Mouse (Mus musculus) embryo, embryonic 11 days (tissue): Measurements from ENCODE around the gene Ldlrad3.

ENCODE experiments used
- DNase-seq: peaks from one replicate; pipeline ENCODE4 v3.0.0-alpha.2; 2015

Gene Ldlrad3

GRCm38 (mm10) chr2:102033818-102034512 is 152.2 kb downstream of the Ldlrad3 start:
- no peak for DNase-seq

GRCm38 (mm10) chr2:102032713-102033343 is 153.4 kb downstream of the Ldlrad3 start:
- DNase-seq = no peak

GRCm38 (mm10) chr2:102030652-102031051 is 155.5 kb downstream of the Ldlrad3 start:
- peak; percentile 83 for DNase-seq

GRCm38 (mm10) chr2:102030152-102030551 is 156.0 kb downstream of the Ldlrad3 start:
- no peak for DNase-seq

- DNase-seq = no peak
Measured at GRCm38 (mm10) chr2:102029682-102030081, 156.5 kb downstream of the Ldlrad3 start.

GRCm38 (mm10) chr2:102027265-102027664 is 158.9 kb downstream of the Ldlrad3 start:
- no peak for DNase-seq

GRCm38 (mm10) chr2:102026156-102026555 is 160.0 kb downstream of the Ldlrad3 start:
- DNase-seq = no peak

GRCm38 (mm10) chr2:102024483-102024882 is 161.7 kb downstream of the Ldlrad3 start:
- no peak for DNase-seq

GRCm38 (mm10) chr2:102021371-102022084 is 164.7 kb downstream of the Ldlrad3 start:
- no peak for DNase-seq

GRCm38 (mm10) chr2:102020546-102020945 is 165.6 kb downstream of the Ldlrad3 start:
- DNase-seq = no peak

GRCm38 (mm10) chr2:102014538-102015113 is 171.6 kb downstream of the Ldlrad3 start:
- DNase-seq = no peak

GRCm38 (mm10) chr2:102011311-102011975 is 174.7 kb downstream of the Ldlrad3 start:
- no peak for DNase-seq

GRCm38 (mm10) chr2:102009766-102010265 is 176.4 kb downstream of the Ldlrad3 start:
- DNase-seq = no peak

- DNase-seq = peak; percentile 56
Measured at GRCm38 (mm10) chr2:102006143-102006542, 180.0 kb downstream of the Ldlrad3 start.

- DNase-seq = peak; percentile 34
Measured at GRCm38 (mm10) chr2:102005377-102006007, 180.7 kb downstream of the Ldlrad3 start.

- DNase-seq = no peak
Measured at GRCm38 (mm10) chr2:102003776-102004264, 182.4 kb downstream of the Ldlrad3 start.

GRCm38 (mm10) chr2:102002974-102003775 is 183.0 kb downstream of the Ldlrad3 start:
- peak; percentile 75 for DNase-seq

- no peak for DNase-seq
Measured at GRCm38 (mm10) chr2:102002408-102002973, 183.7 kb downstream of the Ldlrad3 start.

GRCm38 (mm10) chr2:102001661-102002060 is 184.5 kb downstream of the Ldlrad3 start:
- no peak for DNase-seq

GRCm38 (mm10) chr2:101998911-101999572 is 187.1 kb downstream of the Ldlrad3 start:
- no peak for DNase-seq
